Mouse (Mus musculus): ENCODE data around the gene Ppil2.

Ppil2 gene

DNA sequence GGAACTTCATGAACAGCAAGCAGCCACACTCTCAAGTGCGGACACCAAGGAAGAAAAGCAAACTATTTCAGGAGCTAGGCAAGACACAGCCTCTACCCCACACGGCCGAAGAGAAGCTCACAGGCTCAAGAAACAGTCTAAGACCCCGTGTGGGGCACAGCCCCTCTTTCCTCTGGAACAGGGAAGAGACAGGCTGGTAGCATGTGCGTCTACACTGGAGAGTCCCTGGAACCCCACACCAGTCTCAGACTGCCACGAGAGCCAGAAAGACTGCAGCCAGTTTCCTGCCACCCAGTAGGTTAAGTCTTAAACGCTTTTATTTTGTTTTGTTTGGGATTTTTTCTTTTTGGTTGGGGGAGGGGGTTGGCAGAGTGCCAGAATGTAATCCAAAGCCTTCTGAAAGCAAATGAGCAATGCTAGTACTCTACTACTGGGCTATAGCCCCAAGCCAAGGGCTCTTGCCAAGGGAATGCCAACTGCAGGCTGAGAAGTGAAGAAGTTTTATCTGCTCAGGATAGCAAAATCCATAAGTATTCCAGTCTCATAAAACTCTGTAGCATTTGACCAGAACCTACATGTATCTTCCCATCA, 8.3 kb downstream of the Ppil2 start:
- no peak for DNase-seq (ENCODE audit: low read depth, low spot score)

- no peak for DNase-seq (ENCODE audit: low read depth, low spot score)
These were observed 14.1 kb downstream of the Ppil2 start for GRCm38 (mm10) chr16:17096938-17097337.

- DNase-seq (ENCODE audit: low read depth, low spot score) = no peak
These were observed 22.7 kb downstream of the Ppil2 start for GRCm38 (mm10) chr16:17088346-17088745.

DNA sequence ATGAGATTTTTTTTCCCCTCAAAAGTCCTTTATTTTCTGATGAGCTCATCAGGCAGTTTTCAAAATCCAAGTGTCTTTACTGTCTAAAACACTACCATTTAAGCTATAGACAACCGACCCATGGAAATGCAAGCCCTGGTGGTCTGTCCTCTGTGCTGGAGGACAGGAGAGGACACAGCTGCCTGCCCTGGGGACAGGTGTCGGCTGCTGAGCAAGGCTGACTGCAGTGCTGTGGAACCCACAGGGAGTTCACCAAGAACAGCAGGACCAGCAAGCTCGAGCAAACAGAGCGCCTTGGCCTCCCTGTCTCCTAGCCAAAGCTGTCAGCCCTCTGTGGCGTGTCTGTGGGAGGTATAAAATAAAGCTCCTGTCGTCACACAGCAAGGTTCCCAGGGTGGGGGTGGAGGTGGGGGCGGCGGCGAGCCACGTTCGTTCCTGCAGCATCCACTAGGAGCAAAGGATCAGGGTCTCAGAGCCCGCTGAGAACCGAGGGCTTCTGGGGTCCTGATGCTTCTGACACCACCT, 24.3 kb downstream of the Ppil2 start:
- DNase-seq (ENCODE audit: low read depth, low spot score) = no peak

GRCm38 (mm10) chr16:17086241-17086640, 24.8 kb downstream of the Ppil2 start:
- no peak for DNase-seq (ENCODE audit: low read depth, low spot score)

DNA sequence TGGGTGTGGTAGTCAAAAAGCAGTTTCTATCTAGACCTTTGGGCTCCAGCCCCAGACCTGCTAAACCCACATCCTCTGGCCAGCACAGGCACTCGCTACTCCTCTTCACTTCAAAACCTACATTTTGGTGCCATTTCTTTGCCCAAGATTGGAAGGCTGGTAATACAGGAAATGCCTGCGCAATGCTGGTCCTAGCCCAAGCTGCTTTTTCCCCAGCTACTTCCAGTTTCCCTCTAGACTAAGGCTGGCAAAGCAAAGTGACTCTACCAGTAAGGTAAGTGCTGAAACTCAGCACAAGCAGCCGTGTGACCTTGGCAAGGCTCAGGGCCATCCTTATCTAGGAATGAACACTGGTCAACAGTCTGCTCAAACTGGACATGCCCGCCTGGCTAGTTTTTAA, 25.4 kb downstream of the Ppil2 start:
- no peak for DNase-seq (ENCODE audit: low read depth, low spot score)

DNA sequence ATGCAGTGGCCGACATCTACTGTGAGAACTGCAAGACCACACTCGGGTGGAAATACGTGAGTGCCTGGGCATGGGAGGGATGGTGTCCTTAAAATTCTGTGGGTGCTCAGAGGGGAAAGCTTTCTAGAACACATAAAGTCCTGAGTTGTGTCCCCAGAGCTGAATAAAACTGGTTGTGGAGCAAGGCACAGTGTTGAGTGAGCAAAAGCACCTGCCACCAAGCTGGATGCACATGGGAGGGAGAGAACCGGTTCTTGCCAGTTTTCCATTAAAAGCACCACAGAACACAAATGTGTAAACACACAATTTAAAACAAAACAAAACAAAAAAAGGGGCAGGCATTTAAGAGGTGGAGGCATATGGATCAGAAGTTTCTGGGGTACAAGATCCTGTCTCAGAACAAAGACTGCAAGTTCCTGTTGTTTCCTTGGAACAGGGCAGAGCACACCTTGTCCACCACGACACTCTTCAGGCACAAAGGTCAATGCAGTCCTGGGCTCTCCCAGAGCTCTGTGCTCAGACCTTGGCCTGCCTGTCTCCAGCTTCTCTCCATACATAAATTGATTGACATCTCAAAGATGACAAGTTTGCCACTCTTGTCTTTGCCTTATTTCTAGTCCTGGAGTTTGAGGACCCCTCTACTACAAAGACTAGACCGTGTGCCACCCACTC, 28.8 kb downstream of the Ppil2 start:
- DNase-seq (ENCODE audit: low read depth, low spot score) = no peak

GRCm38 (mm10) chr16:17078101-17078500, 33.0 kb downstream of the Ppil2 start:
- DNase-seq (ENCODE audit: low read depth, low spot score) = no peak

- no peak for DNase-seq (ENCODE audit: low read depth, low spot score)
These were observed 34.2 kb downstream of the Ppil2 start for GRCm38 (mm10) chr16:17076869-17077268.

- DNase-seq (ENCODE audit: low read depth, low spot score) = no peak
These were observed 34.8 kb downstream of the Ppil2 start for GRCm38 (mm10) chr16:17076301-17076700.

- no peak for DNase-seq (ENCODE audit: low read depth, low spot score)
These were observed 38.1 kb downstream of the Ppil2 start for GRCm38 (mm10) chr16:17073000-17073399.

DNA sequence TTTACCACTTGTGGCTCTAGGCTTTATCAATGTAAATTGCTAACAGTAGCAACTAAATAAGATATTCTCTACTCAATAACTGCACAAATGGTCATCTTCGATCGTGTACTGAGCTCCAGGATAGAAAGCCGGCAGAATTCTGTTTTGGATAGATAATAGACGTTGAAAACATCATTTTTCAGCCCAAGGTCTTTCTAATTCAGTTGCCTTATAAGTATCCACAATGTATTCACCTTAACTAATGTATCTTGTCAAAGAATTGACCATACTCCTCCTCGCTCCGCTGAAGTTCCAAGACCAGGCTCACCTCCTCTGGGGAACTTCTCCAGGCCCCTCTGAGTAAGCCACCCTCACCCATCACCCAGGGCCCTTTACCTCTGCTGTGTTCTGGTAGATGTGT, 40.3 kb downstream of the Ppil2 start:
- DNase-seq (ENCODE audit: low read depth, low spot score) = no peak

DNA sequence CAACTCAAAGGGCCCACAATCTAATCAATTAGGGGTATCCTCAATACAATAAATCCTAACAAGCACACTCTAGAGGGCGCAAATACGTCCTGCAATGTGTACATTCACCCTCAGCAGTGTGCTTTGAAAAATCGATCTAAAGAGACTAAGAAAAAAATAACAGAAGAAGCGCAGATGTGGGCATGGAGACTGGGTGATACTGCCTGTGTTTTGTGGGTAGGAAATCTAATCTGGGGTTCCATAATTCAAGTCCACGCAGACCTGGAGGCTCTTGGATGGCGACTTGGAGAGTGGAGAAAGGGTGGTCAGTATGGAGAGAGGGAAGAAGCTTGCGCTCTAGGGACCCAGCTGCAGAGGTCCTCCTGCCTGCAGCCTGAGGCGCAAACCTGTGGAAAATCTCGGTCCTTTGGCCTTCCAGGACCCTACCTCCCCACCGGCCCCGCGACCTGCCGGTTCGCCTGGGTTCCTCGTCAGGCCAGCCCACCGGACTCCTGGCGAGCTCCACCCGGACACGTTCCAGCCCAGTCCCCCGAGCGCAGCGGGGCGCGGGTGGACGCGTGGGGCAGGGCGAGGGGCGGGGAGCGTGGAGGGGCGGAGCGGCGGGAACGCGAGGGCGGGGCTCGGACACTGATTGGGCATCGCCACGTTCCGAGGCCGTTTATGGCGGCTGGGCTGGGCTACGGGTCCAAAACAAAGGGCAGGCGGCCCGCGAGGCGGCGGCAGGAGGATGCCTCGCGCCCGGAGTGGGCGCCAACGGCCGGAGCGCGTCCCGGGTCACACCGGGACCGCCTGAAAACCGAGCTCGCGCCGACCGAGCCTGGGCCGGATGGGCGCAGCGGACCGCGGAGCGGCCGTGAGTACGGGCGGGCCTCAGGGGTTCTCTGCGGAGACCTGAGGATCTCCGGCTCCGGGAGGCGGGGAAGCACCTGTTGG, 41.3 kb downstream of the Ppil2 start, which contains the start of gene Ypel1:
Gene Ypel1, plus strand, starts transcription at position 186 of the 933 bp plus-strand sequence.
- peak; percentile 78 for DNase-seq (ENCODE audit: low read depth, low spot score)

DNA sequence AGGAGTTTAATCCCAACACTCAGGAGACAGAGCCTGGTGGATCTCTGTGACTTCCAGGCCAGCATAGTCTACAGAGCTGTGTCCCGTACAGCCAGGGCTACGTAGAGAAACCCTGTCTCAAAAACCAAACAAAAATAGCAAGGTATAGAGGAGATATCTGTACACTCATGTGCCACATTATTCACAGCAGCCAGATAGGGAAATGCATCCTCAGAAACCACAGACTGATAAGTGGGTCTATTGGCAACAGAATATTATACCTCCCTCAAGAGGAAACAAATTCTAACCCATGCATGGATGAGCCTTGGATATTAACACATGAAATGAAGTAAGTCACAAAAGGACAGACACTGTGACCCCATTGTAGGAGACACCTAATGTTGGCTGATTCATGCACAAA, 43.5 kb downstream of the Ppil2 start:
- no peak for DNase-seq (ENCODE audit: low read depth, low spot score)

DNA sequence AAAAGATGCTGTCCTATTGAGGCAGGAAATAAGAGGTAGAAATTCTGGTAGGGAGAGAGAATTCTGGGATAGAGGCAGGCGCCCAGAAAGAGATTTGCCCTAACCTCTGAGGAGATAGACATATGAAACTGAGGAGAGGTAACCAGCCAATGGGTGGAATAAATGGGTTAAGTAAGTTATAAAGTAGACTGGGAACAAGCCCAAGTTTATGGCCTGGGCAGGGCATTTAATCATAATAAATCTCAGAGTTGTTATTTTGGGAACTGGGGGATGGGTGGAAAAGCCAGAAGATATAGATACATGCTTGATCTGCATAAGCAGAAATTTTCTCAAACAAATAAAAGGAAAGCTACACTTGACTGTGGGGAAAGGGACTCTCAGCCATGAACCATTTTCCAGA, 48.7 kb downstream of the Ppil2 start:
- DNase-seq (ENCODE audit: low read depth, low spot score) = no peak

- DNase-seq (ENCODE audit: low read depth, low spot score) = no peak
These were observed 55.5 kb downstream of the Ppil2 start for GRCm38 (mm10) chr16:17055584-17055983.

GRCm38 (mm10) chr16:17053903-17054302, 57.2 kb downstream of the Ppil2 start:
- DNase-seq (ENCODE audit: low read depth, low spot score) = no peak

- no peak for DNase-seq (ENCODE audit: low read depth, low spot score)
These were observed 59.0 kb downstream of the Ppil2 start for GRCm38 (mm10) chr16:17052087-17052486.

DNA sequence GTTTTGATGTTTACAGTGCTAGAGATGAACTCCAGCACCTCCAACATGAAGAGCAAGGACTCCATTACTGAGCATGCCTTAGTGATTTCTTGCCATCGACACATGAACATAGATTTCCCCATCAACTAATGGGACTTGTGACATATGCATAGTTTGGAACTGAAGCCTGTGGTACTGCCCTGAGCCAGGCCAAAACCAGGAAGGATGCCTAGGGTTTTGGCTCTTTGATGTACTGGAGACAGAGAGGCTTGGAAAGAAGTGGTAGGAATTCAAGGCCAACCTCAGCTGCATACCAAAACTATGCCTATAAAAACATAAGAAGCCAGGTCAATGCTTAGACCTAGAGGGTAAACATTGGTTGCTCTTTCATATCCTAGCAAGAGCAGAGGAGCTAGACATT, 61.2 kb downstream of the Ppil2 start:
- no peak for DNase-seq (ENCODE audit: low read depth, low spot score)

DNA sequence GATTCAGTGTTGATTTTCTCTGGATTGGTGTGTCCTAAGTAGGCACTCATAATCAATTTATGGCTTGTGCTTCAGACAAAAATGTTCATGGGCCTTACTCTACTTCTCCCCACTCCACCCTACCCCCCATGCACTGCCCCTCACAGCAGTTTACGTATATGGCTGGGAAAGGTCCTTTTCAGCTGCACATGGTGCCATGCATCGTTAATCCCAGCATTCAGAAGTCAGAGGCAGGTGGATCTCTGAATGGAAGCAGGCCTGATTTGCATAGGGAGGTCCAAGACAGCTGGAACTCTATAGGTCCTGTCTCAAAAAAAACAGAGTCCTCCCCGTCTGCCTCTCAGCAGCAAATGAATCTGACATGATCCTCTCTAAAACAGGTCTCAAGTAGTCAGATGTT, 65.8 kb downstream of the Ppil2 start:
- DNase-seq (ENCODE audit: low read depth, low spot score) = no peak

DNA sequence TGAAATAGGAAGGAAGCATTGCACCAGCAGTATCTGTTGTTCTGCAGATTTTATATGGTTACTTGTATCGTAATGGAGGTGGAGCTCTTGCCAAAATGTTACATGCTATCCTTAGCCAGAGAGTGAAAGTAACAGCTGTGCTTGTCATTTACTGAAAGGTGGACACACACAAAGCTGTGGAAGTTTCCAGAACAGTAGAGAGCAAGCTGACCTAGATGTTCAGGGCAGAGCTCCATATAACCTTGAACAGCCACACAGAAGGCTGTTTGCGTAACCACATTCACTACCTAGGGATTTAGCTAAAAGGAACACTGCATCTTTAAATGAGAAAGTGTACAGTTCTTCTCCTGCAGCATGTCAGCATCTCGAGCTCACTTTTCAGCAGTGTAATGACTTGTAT, 66.7 kb downstream of the Ppil2 start:
- DNase-seq (ENCODE audit: low read depth, low spot score) = no peak

DNA sequence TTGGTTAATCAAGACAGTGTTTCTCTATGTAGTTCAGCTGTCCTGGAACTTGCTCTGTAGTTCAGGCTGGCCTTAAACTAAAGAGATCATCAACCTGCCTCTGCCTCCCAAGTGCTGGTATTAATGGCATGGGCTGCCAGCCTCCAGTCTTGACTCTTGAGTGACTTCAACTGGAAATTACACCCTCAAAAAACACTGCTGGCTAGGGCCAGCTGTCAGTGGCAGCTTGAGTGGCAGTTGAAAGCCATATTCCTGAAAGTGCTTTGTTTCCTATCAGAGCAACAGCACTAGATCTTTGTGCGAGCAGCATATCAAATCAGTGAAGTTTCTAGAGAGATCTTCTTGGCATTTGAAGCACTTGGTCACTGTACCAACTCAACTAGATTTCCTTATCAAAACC, 69.6 kb downstream of the Ppil2 start:
- DNase-seq (ENCODE audit: low read depth, low spot score) = no peak

All from forelimb bud, embryonic 11.5 days (tissue).